Mouse (Mus musculus): ENCODE measurements at regions not wholly inside any gene's neighbourhood (a gene's known extent, or its start where the extent isn't known, plus 50 kb on each side); places are given as distances from the start of the nearest gene placed in this dataset.

DNA sequence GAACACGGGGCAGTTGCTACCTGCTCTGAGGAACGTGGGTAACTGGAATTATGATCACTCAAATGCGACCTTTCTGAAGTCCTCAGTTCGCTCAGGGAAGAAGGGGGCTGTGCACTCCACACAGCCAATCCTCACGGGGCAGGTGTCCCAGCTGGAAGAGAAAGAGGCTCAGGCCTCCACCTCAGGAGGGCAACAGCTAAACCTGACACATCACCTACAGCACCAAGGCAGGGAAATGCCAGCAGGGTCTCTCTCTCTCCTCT lies 92.7 kb upstream of the S1pr3 start:
- TF ChIP-seq POLR2A (IDR thresholded peaks at IDR 0.05; ENCODE audit: borderline replicate concordance, control insufficient read depth, low read depth, low read length) (no peak), CTCF (IDR thresholded peaks at IDR 0.05; ENCODE audit: control insufficient read depth, insufficient read depth, low read length) (no peak)
